Mouse (Mus musculus) lung, adult 10 weeks (tissue): Measurements from ENCODE around the gene Gm3512. TPM values are rescaled to one million over a fixed set of nuclear protein-coding genes. Genes with fewer than 3 reads are reported as not detected.

ENCODE experiments used
- polyA plus RNA-seq: library from polyadenylated mRNA; stranded (reverse); fragments of 350-450 nt; fragmentation: Illumina TruSeq; extraction: RNeasy Lipid Tissue Mini Kit (QIAGEN cat#74804); gene quantifications from one replicate; pipeline ENCODE4 v1.2.3, GENCODE M21; 2014; ENCODE audit warnings: low read depth, low replicate concordance; ENCODE audit not compliant: insufficient read depth

The Gm3512 gene
- polyA plus RNA-seq, result 0.79 TPM

GRCm38 (mm10) chr14:7174483-7174971 is at the start of gene Gm3512:
Gm3512 (minus strand) TSS chr14:7174533.

GRCm38 (mm10) chr14:7194440-7194839 is 20.1 kb upstream of the Gm3512 start, which contains the start of gene Gm16434:
Gm16434 (minus strand) TSS chr14:7194540.

GRCm38 (mm10) chr14:7125312-7125711 is 49.0 kb downstream of the Gm3512 start, which contains the start of gene Gm6676:
Gm6676 (minus strand) TSS chr14:7125412.

Other genes with a start within 250 kb of the Gm3512 start
- not detected for gene Gm6356, start 200.7 kb downstream of the Gm3512 start, polyA plus RNA-seq
- not detected for gene Gm10406, start 147.1 kb downstream of the Gm3512 start, polyA plus RNA-seq
- gene Gm3685, start 129.6 kb downstream of the Gm3512 start, polyA plus RNA-seq, result not detected
- not detected for gene Gm3696, start 73.9 kb downstream of the Gm3512 start, polyA plus RNA-seq
- not detected for gene Gm6676, start 49.1 kb downstream of the Gm3512 start, polyA plus RNA-seq
- gene Gm16434, start 20.0 kb upstream of the Gm3512 start, polyA plus RNA-seq, result not detected
- gene Gm3727, start 90.2 kb upstream of the Gm3512 start, polyA plus RNA-seq, result not detected
- gene Gm3739, start 140.5 kb upstream of the Gm3512 start, polyA plus RNA-seq, result not detected
- not detected for gene Gm5797, start 157.9 kb upstream of the Gm3512 start, polyA plus RNA-seq
- not detected for gene Gm8374, start 190.6 kb upstream of the Gm3512 start, polyA plus RNA-seq